Mouse (Mus musculus) hindbrain, embryonic 13.5 days (tissue): ENCODE data around the gene Vars. TPM values are rescaled to one million over a fixed set of nuclear protein-coding genes. Genes with fewer than 3 reads are reported as not detected.

Experiments used
- ATAC-seq: fragments of 200-750 bp; cut with Nextera tagmentation; 2 replicates; pipeline ENCODE4 v1.8.0; 2017; ENCODE audit warnings: moderate TSS enrichment; ENCODE audit not compliant: low FRiP score
- H3K27ac ChIP-seq: fragments of 300-500 bp; sonication (generic); 2 replicates; pipeline ENCODE4 v1.5.1; 2015; ENCODE audit warnings: inconsistent platforms, mild to moderate bottlenecking, moderate library complexity
- H3K27me3 ChIP-seq: fragments of 300-500 bp; sonication (generic); 2 replicates; pipeline ENCODE4 v1.6.1; 2015; ENCODE audit warnings: mild to moderate bottlenecking, inconsistent platforms
- H3K36me3 ChIP-seq: fragments of 300-500 bp; sonication (generic); 2 replicates; pipeline ENCODE4 v1.6.1; 2015; ENCODE audit warnings: mild to moderate bottlenecking, inconsistent platforms
- H3K4me1 ChIP-seq: fragments of 300-500 bp; sonication (generic); replicated peaks from 2 replicates; pipeline ENCODE4 v1.6.1; 2015; ENCODE audit warnings: inconsistent platforms
- H3K4me2 ChIP-seq: fragments of 300-500 bp; sonication (generic); 2 replicates; pipeline ENCODE4 v1.6.1; 2015; ENCODE audit warnings: inconsistent platforms, mild to moderate bottlenecking, moderate library complexity
- H3K4me3 ChIP-seq: fragments of 300-500 bp; sonication (generic); 2 replicates; pipeline ENCODE4 v1.5.1; 2015; ENCODE audit warnings: mild to moderate bottlenecking, inconsistent platforms
- H3K9ac ChIP-seq: fragments of 300-500 bp; sonication (generic); 2 replicates; pipeline ENCODE4 v1.6.1; 2015; ENCODE audit warnings: mild to moderate bottlenecking, inconsistent platforms
- H3K9me3 ChIP-seq: fragments of 300-500 bp; sonication (generic); 2 replicates; pipeline ENCODE4 v1.6.1; 2016; ENCODE audit warnings: inconsistent platforms
- WGBS: fragments of 180-500 bp; shearing (Covaris S2); methylation state at CpG from one replicate; pipeline ENCODE4 v1.1.7; 2015; 5-methylcytosine and 5-hydroxymethylcytosine counted together
- polyA plus RNA-seq: library from polyadenylated mRNA; unstranded; fragments of >200 nt; fragmentation: Nextera tagmentation; extraction: Ambion mirVana; gene quantifications from 2 replicates; pipeline ENCODE4 v1.2.1, GENCODE M21; 2015

Gene Vars
- polyA plus RNA-seq, 1 experiment from 2014 or later: 57.3 TPM

DNA sequence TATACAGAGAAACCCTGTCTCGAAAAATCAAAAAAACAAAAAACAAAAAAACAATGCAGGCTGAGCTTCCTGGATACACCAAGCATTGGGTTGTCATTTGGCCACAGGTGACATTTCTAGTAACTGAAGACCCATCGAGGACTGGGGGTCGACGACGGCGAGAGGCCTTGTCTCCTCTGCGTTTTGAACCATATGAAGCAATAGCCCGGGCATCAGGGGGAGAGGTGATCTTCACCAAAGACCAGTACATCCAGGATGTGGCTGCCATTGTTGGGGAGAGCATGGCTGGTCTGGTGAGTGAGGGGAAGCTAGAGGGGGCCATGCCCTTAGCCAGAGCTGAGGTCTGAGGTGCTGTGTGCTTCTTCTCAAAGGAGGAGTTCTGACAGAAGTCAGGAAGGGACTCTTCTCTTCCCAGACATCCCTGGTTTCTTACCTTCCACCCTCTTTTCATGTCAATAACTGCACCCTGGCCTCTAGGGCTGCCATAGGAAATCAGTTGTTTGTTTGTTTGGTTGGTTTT lies 21.8 kb downstream of the Vars start:
- Histone ChIP-seq H3K27ac (no peak overlapping the region), H3K27me3 (no peaks in the 10 kb centered on the region), H3K36me3 (peaks cover 6% of the 10 kb centered on the region; the same call in 1 of the 2 replicates), H3K4me1 (peaks cover 22% of the 10 kb centered on the region), H3K4me3 (no peak overlapping the region), H3K9ac (no peak overlapping the region), H3K4me2 (no peak overlapping the region), H3K9me3 (no peaks in the 10 kb centered on the region)
- ATAC-seq: no peak
- 93% methylated on average over 8 of the region's 8 CpGs for WGBS

DNA sequence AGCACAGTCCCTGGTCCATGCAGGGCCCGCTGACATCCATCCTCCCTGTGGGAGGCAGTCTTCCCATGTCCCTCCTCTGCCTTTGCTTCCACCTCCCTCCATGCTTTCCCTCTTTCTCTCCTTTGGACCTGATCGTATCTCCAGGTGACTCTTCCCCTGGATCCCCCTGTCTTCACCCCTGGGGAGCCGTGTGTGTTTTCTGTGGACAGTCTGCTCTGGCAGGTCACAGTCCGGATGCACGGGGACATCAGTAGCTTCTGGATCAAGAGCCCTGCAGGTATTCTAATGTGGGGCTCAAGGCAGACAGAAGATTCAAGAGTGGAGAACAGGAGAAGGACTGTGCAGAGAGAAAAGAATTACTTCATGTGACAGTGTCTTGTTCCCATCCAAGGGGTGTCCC lies 22.4 kb downstream of the Vars start:
- WGBS: 86% methylated on average over 5 of the region's 5 CpGs
- Histone ChIP-seq H3K4me3 (no peak overlapping the region), H3K4me1 (peaks cover 24% of the 10 kb centered on the region), H3K27me3 (no peaks in the 10 kb centered on the region), H3K4me2 (no peak overlapping the region), H3K27ac (no peak overlapping the region), H3K36me3 (0 out of 2 replicates have a peak, but pooled peaks cover 3% of the 10 kb centered on the region), H3K9ac (no peak overlapping the region), H3K9me3 (no peaks in the 10 kb centered on the region)
- no peak for ATAC-seq

DNA sequence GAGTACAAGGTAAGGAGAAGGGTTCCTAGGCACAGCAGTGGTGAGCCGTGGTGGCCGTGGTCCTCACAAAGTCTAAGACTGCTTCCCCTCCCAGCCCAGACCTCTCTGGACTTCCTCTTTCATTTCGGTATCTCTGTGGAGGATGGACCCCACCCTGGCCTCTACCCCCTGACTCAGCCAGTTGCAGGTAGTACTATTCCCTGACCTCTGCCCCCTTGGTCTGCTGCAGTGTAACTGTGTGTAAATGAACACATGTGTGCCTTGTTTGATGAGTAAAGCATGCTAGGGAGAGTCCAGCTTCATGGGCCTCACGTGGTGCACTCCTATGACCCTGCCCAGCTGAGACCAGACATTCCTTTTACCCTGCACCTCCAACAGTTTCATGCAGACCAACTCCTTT lies 23.0 kb downstream of the Vars start:
- no peak overlapping the region for H3K9ac ChIP-seq
- no peak overlapping the region for H3K27ac ChIP-seq
- ATAC-seq: no peak
- no peak overlapping the region for H3K4me3 ChIP-seq
- H3K36me3 ChIP-seq: 0 out of 2 replicates have a peak, but pooled peaks cover under 1% of the 10 kb centered on the region
- 79% methylated on average over 4 of the region's 4 CpGs for WGBS
- no peaks in the 10 kb centered on the region for H3K9me3 ChIP-seq
- H3K4me2 ChIP-seq: no peak overlapping the region
- H3K4me1 ChIP-seq: peaks cover 24% of the 10 kb centered on the region
- no peaks in the 10 kb centered on the region for H3K27me3 ChIP-seq

DNA sequence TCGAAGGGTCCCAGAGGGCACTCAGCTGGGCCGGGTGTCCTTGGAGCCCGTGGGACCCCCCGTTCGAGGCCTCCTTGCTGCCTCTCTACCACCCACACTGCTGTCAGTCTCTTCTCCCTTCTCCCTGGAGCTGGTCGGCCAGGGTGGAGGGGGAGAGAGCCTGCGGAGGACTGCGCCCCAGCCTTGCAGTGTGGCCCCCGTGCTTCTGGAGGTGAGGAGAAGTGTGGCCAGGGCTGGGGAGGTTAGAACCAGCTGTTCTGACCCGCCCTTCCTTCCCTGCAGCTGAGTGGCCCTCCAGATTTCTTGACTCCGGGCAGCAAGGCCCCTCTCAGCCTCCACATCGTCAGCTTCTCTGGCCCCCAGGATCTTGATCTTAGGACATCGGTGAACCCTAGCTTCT lies 23.5 kb downstream of the Vars start:
- H3K27me3 ChIP-seq: no peaks in the 10 kb centered on the region
- 79% methylated on average over 12 of the region's 13 CpGs for WGBS
- H3K27ac ChIP-seq: no peak overlapping the region
- H3K4me3 ChIP-seq: no peak overlapping the region
- no peak overlapping the region for H3K9ac ChIP-seq
- no peaks in the 10 kb centered on the region for H3K9me3 ChIP-seq
- no peak for ATAC-seq
- peaks cover 24% of the 10 kb centered on the region for H3K4me1 ChIP-seq
- H3K4me2 ChIP-seq: no peak overlapping the region
- H3K36me3 ChIP-seq: no peaks in the 10 kb centered on the region

DNA sequence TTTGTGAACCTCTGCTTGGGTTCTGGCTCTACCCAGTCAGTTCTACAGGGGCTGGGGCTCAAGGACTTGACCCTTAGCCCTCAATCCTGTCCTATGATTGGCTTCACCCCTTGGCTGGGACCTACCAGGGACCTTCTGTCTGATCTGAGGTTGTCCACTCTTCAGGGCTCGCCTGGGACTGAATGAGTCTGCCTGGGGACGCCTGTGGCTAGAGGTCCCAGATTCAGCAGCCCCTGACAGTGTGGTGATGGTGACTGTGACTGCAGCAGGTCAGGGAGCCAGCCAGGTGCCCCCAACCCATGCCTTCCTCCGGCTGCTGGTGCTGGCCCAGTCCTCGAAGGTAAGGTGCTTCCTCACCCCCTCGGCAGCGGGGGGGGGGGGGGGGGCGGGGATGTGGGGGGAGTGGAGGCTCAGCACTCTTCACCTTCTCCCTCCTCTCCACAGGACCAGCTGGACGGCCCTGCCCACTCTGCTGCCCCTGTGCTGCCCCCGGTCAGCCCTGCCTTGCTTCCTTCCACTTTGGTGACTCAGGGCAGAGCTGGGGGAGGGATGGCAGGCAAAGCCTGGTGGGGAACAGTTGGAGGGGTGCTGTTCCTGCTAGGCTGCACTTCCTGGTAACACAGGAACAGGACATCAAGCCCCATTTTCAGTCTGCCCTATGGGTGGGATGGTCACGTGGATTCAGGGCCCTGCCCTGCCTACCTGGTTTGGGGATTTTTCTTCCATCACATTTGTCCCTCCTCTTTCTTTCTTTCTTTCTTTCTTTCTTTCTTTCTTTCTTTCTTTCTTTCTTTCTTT lies 24.1 kb downstream of the Vars start:
- Histone ChIP-seq H3K4me1 (peaks cover 30% of the 10 kb centered on the region), H3K27me3 (no peaks in the 10 kb centered on the region), H3K4me2 (no peak overlapping the region), H3K4me3 (no peak overlapping the region), H3K27ac (no peak overlapping the region), H3K9ac (no peak overlapping the region), H3K9me3 (no peaks in the 10 kb centered on the region), H3K36me3 (no peaks in the 10 kb centered on the region)
- 73% methylated on average over 5 of the region's 10 CpGs for WGBS
- no peak for ATAC-seq

DNA sequence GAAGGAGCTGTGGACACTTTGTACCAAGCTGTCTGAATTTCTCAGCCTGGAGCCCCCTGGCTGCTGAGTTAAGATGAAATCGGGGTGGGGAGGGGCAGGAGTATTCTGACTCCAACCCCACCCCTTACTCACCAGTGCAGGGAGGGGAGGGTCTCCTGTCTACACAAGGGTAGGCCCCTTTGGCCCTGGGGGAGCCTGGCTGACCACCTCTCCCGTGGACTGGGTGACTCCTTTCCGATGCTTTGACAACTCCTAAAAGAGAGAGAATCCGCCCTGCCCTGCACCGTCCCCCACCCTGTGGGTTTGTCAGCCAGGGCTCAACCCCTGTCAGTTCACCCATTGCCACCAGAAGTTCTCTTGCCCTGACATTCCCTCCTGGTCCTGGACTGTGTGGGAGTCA lies 25.4 kb downstream of the Vars start:
- Histone ChIP-seq H3K27ac (no peak overlapping the region; the same call in 1 of the 2 replicates), H3K9me3 (no peaks in the 10 kb centered on the region), H3K9ac (no peak overlapping the region), H3K36me3 (no peaks in the 10 kb centered on the region), H3K27me3 (0 out of 2 replicates have a peak, but pooled peaks cover 1% of the 10 kb centered on the region), H3K4me1 (peaks cover 33% of the 10 kb centered on the region), H3K4me3 (no peak overlapping the region), H3K4me2 (no peak overlapping the region)
- ATAC-seq: no peak
- WGBS: 79% methylated on average over 4 of the region's 5 CpGs

DNA sequence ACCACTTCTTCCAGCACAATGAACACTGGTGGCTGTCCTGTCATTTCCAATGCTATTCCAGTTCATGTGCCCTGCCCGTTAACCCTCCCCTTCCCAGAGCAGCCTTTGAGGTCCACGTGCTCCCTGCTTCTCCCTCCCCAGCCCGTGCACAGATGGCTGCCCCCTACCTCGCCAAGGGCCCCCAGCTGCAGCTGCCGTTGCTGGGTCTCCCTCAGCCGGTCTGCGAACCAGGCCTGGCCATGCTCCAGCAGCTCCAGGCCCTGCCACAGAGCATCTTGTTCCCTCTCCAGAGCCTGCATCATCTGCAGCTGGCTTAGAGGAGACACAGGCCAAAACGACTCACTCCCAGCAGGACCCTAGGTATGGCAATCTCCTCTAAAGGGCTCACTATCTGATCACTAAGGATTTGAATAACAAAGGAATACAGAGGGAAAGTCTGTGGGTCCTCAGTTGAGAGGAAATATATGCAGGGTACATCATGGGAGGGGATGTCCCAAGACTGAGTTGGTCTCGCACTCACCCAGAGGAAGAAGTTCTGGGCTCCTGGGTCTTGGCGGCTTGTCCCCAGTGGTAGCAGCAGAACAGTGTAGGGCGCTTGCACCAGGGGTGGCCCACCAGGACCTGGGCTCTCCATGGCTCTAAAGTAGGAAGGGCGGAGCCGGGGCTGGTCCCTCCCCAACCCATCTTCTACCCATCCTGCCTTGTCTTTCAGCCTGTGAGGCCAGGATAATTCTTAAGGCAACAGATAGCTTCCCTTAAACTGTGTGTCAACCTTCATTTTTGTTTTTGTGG lies 26.7 kb downstream of the Vars start, which contains the start of gene Sapcd1:
Sapcd1 (minus strand) TSS at position 740 of the 792 bp plus-strand sequence.
- peak within 1 kb of the TSS; percentile 43 for H3K9ac ChIP-seq
- WGBS: 28% methylated on average over 13 of the region's 13 CpGs
- peaks cover 27% of the 10 kb centered on the region for H3K4me1 ChIP-seq
- 0 out of 2 replicates have a peak within 1 kb of the TSS, but pooled peaks have one; percentile 6 for H3K4me2 ChIP-seq
- no peaks in the 10 kb centered on the region for H3K36me3 ChIP-seq
- peak; percentile 63 for ATAC-seq
- H3K27ac ChIP-seq: peak within 1 kb of the TSS; percentile 73
- no peaks in the 10 kb centered on the region for H3K9me3 ChIP-seq
- no peak within 1 kb of the TSS for H3K4me3 ChIP-seq
- H3K27me3 ChIP-seq: 0 out of 2 replicates have a peak, but pooled peaks cover 3% of the 10 kb centered on the region

DNA sequence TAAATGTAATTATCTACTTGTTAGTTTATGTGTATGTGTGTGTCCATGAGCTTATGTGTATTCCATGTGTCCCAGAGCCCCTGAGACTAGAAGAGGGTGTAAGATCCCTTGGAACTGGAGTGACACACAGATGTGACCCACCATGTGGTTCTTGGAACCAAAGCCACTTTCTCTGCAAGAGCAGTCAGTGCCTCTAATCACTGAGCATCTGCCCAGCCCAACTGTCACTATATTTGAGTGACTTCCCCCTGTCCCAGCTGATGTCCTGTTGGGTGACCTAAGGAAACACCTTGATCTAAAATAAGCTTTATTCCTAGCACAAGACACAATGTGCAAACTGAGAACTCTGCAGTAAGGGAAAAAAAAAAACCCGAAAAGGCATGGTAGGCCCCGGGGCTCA lies 27.5 kb downstream of the Vars start:
- ATAC-seq: no peak
- H3K4me2 ChIP-seq: no peak overlapping the region
- H3K36me3 ChIP-seq: no peaks in the 10 kb centered on the region
- no peak overlapping the region for H3K27ac ChIP-seq
- 94% methylated on average over 2 of the region's 2 CpGs for WGBS
- H3K27me3 ChIP-seq: 0 out of 2 replicates have a peak, but pooled peaks cover 3% of the 10 kb centered on the region
- no peak overlapping the region for H3K4me3 ChIP-seq
- no peaks in the 10 kb centered on the region for H3K9me3 ChIP-seq
- H3K4me1 ChIP-seq: peaks cover 27% of the 10 kb centered on the region
- H3K9ac ChIP-seq: no peak overlapping the region

DNA sequence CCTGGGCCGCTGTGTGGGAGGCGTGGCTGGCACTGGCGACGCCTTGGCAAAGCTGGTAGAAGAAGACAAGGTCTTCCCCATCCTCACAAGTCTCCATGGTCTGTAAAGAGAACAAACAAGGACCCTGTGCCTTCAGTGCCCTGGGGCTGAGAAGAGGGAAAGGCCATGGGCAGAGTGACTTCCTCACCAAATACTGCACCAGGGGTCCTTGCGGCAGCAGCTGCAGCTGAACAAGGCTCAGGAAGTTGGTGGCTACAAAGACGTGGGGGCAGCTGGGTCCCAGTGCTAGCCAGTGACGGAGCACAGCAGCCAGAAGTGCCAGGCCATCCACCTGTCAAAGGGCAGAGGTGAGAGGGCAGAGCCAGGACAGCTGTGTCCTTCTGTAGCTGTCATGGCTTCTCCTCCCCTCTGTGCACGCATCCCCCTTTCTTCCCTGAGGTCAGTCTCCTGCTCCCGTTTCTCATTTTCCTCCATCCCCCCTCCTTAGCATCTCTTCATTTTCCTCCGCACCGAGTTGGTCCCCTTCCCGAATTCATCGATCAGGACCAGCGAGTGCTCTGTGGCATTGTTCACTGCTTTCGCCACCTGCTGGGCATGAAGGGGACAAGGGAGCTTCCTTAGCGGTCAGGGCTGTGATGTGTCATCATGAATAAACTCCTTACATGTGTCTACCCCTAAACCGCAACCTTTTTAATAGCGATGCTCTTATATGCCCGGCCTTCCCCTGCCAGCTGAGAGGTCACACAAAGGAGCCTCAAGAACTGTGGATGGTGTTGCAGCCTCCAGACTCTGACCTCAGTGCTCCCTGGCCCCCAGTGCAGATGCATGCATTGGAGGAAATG lies 29.1 kb downstream of the Vars start:
- peak overlapping the region; percentile 47 for H3K4me2 ChIP-seq
- peak overlapping the region; percentile 63 for H3K9ac ChIP-seq
- no peak overlapping the region for H3K27ac ChIP-seq
- 25% methylated on average over 19 of the region's 19 CpGs for WGBS
- 0 out of 2 replicates have a peak, but pooled peaks cover 3% of the 10 kb centered on the region for H3K27me3 ChIP-seq
- peaks cover 27% of the 10 kb centered on the region for H3K4me1 ChIP-seq
- ATAC-seq: 0 out of 2 replicates have a peak, but pooled peaks have one; percentile 52
- H3K36me3 ChIP-seq: no peaks in the 10 kb centered on the region
- peak overlapping the region; percentile 10; the same call in 1 of the 2 replicates for H3K4me3 ChIP-seq
- H3K9me3 ChIP-seq: no peaks in the 10 kb centered on the region

DNA sequence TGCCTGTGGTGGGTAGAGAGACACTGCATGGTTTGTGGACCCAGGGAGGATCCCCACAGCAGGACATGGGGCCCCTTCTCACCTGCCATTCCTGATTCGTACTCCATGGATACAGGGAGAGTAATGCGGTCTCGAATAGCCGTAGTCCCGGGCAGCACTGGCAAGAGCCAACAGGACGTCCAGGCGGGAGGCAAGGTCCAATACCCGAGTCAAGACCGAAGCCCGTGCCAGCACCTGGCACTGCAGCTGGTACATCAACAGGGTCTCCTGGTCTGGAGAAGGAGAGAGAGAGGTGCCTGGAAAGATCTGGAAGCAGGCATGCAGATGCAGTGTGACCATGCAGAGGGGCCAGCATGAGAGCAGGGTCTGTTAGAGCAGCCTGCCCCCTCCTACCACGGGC lies 30.5 kb downstream of the Vars start:
- 94% methylated on average over 11 of the region's 11 CpGs for WGBS
- no peak overlapping the region for H3K9ac ChIP-seq
- no peaks in the 10 kb centered on the region for H3K9me3 ChIP-seq
- H3K4me2 ChIP-seq: no peak overlapping the region
- no peaks in the 10 kb centered on the region for H3K36me3 ChIP-seq
- 0 out of 2 replicates have a peak, but pooled peaks cover 3% of the 10 kb centered on the region for H3K27me3 ChIP-seq
- H3K27ac ChIP-seq: no peak overlapping the region
- no peak for ATAC-seq
- H3K4me3 ChIP-seq: no peak overlapping the region
- peaks cover 23% of the 10 kb centered on the region for H3K4me1 ChIP-seq

DNA sequence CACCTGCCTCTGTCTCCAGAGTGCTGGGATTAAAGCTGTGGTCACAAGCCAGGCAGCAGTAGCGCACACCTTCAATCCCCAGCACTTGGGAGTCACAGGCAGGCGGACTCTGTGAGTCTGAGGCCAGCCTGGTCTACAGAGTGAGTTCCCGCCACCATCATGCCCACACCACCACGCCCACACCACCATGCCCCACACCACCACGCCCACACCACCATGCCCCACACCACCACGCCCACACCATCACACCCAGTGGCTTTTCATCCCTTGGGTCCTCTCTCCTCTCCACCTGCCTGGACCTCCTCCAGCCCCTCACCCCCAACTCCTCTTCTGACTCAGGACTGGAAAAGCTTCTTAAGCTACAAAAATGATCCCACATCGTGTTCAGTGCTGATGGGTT lies 31.1 kb downstream of the Vars start:
- Histone ChIP-seq H3K27ac (no peak overlapping the region), H3K4me1 (peaks cover 20% of the 10 kb centered on the region), H3K4me3 (no peak overlapping the region), H3K27me3 (0 out of 2 replicates have a peak, but pooled peaks cover 3% of the 10 kb centered on the region), H3K9ac (no peak overlapping the region), H3K36me3 (no peaks in the 10 kb centered on the region), H3K9me3 (no peaks in the 10 kb centered on the region), H3K4me2 (no peak overlapping the region)
- 93% methylated on average over 7 of the region's 7 CpGs for WGBS
- no peak for ATAC-seq
